Comparison of ENCODE assay signal across 11 mouse cellular contexts in genomic region chr4:65548561-65548960, GRCm38 (mm10). TPM values are rescaled to one million over a fixed set of nuclear protein-coding genes. Genes with fewer than 3 reads are reported as not detected.
A peak's percentile ranks its signal among the peaks of the same experiment; 100 is the strongest.
DNase-seq lines count a peak whose midpoint lies in the region; TF ChIP-seq lines count a peak whose summit lies in the region.
"Had no signal": no experiment of that assay in that cellular context is flagged by ENCODE, and none has a peak within 500 bp of the region (broad histone marks: within the 10 kb centered on the region; RNA-seq: fewer than 3 reads in every experiment).

No protein-coding gene starts in this region.

- no peaks in the 10 kb centered on the region for H3K36me3 ChIP-seq in midbrain, embryonic 10.5 days
- H3K36me3 ChIP-seq in kidney, adult 2 months (ENCODE audit: control insufficient read depth, insufficient read depth, low read length), result no peaks in the 10 kb centered on the region

- WGBS in midbrain, embryonic 10.5 days, result 84% methylated on average over 6 of the region's 6 CpGs
- WGBS in kidney, adult 2 months, result 74% methylated on average over 6 of the region's 6 CpGs

- H3K27me3 ChIP-seq in midbrain, embryonic 10.5 days (ENCODE audit: low read depth, poor library complexity, severe bottlenecking), result no peaks in the 10 kb centered on the region
- H3K27me3 ChIP-seq in kidney, adult 2 months (replicated peaks; ENCODE audit: control insufficient read depth, insufficient read depth, low read length), result no peaks in the 10 kb centered on the region

- peak; percentile 21 for DNase-seq in adrenal gland, postnatal 10 days
- no peak for DNase-seq in adrenal gland, adult 18-20 months (ENCODE audit: low spot score in 2 of 2)
- DNase-seq in urinary bladder, postnatal 25 days (ENCODE audit: low spot score), result peak; percentile 3
- no peak for DNase-seq in urinary bladder, adult 2 months (ENCODE audit: low spot score)
- DNase-seq in heart, postnatal 4 days, result peak; percentile 26
- peak; percentile 83 for DNase-seq in skeletal muscle tissue, adult 2 months (ENCODE audit: low read depth, low spot score)
- DNase-seq in midbrain, embryonic 10.5 days (ENCODE audit: low spot score), result no peak
- DNase-seq in kidney, adult 2 months, result no peak
- DNase-seq: embryo, embryonic 11 days; kidney, postnatal 10 days had no signal

- H3K4me1 ChIP-seq in midbrain, embryonic 10.5 days, result no peaks in the 10 kb centered on the region
- H3K4me1 ChIP-seq in kidney, adult 2 months (ENCODE audit: control insufficient read depth, insufficient read depth, low read length), result no peaks in the 10 kb centered on the region

- H3K4me3 ChIP-seq in midbrain, embryonic 10.5 days, result no peak overlapping the region
- no peak overlapping the region for H3K4me3 ChIP-seq in kidney, adult 2 months (ENCODE audit: insufficient read depth, low read depth, low read length)
- H3K4me3 ChIP-seq: myocyte had no signal

- TF ChIP-seq POLR2A in kidney, adult 2 months (IDR thresholded peaks at IDR 0.05; ENCODE audit: low read depth, low read length), result no peak

- no peaks in the 10 kb centered on the region for H3K9me3 ChIP-seq in midbrain, embryonic 10.5 days (replicated peaks)

- no peak overlapping the region for H3K27ac ChIP-seq in midbrain, embryonic 10.5 days (replicated peaks)
- H3K27ac ChIP-seq in kidney, adult 2 months (ENCODE audit: insufficient read depth, low read depth, low read length), result no peak overlapping the region

- TF ChIP-seq CTCF in kidney, adult 2 months (conservative IDR thresholded peaks at IDR 0.05; ENCODE audit: insufficient read depth, insufficient read length, low read depth, low read length), result no peak

RNA-seq across cellular contexts. Expression of gene Trim32, which starts 56.2 kb away (rescaled TPM):
- 10 to 100 TPM; 25.0 to 27.6 TPM for total RNA-seq in adrenal gland, postnatal 10 days (2021)
- total RNA-seq in adrenal gland, adult 18-20 months (2021), result 10 to 100 TPM; 29.2 to 33.7 TPM
- 18.3 and 19.3 TPM in 2 replicates for polyA plus RNA-seq in urinary bladder, adult 2 months (2012; rRNA removed)
- 10 to 100 TPM; 17.5 to 26.2 TPM for total RNA-seq in heart, postnatal 4 days (2021)
- polyA plus RNA-seq in midbrain, embryonic 10.5 days (2016; fragmentation: Nextera tagmentation; extraction: Ambion mirVana), result 66.5 and 71.5 TPM in 2 replicates
- polyA plus RNA-seq in kidney, adult 2 months (2012; rRNA removed), result 19.6 and 20.6 TPM in 2 replicates

Comparison
In these comparisons a context has a peak if more than half of its experiments do, and no peak if none do; other contexts are left out.
1. DNase-seq: peak in adrenal gland, postnatal 10 days (single experiment), urinary bladder, postnatal 25 days (single experiment), heart, postnatal 4 days (single experiment) and skeletal muscle tissue, adult 2 months (single experiment); none in adrenal gland, adult 18-20 months (0 of 2), urinary bladder, adult 2 months (single experiment), midbrain, embryonic 10.5 days (single experiment) and kidney, adult 2 months (single experiment).